Mouse (Mus musculus) skeletal muscle tissue, adult 2 months (tissue): Measurements from ENCODE around the gene P2ry14.
"Not testable (repeated sequence)": the region's sequence is repeated elsewhere in the genome, so short reads cannot be mapped to it uniquely, and the experiment has no call there.

Source experiments
- DNase-seq: peaks from one replicate; pipeline ENCODE4 v3.0.0-alpha.2; 2012; ENCODE audit warnings: low read depth, low spot score

The P2ry14 gene

DNA sequence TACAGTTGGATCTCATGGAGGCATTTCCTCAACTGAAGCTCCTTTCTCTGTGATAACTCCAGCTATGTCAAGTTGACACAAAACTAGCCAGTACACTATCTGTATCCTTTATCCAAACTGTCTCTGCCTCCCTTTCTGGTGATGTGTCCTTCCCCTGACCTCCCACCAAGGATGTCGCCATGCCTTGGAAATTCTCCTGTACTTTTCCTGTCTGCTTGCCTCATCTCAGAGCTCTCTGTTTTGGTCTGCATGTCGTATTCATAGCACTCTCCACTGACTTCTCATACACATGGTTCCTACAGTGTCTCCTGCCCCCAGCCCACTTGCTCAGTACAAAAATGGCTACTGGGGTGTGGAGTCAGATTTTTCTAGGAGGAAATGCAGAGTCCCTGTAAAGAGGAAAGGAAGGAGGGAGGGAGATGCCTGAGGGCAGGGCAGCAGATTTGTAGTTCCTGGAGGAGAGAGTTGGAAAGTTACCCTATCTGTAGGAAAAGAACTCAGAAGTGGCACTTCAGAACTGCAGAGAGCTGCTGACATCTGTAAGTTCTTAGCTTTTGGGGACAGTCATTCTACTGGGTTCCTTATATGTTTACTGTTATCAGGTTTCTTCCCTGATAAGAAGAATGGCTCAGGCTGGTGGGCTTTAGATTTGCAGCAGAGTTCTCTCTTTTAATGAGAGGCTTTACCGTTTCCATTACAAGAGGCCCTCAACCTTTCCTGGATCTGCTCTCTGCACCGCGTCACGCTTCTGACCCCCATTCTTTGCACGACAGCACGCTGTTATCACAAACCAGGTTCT, 11.7 kb downstream of the P2ry14 start:
- no peak for DNase-seq

DNA sequence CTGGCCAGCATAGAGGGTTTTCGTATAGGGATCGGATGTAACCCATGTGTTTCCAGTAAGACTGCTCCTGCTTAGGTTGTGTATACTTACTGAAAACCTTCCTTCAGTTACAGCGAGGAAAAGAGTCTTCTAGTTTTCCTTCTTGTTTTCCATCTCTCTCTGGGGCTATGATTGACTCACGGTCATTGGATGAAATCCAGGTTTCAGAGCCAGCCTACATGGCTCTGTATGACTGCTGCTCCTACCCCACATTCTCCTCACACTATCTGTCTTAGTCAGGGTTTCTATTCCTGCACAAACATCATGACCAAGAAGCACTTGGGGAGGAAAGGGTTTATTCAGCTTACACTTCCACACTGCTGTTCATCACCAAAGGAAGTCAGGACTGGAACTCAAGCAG, 12.5 kb downstream of the P2ry14 start:
- DNase-seq = not testable (repeated sequence)

DNA sequence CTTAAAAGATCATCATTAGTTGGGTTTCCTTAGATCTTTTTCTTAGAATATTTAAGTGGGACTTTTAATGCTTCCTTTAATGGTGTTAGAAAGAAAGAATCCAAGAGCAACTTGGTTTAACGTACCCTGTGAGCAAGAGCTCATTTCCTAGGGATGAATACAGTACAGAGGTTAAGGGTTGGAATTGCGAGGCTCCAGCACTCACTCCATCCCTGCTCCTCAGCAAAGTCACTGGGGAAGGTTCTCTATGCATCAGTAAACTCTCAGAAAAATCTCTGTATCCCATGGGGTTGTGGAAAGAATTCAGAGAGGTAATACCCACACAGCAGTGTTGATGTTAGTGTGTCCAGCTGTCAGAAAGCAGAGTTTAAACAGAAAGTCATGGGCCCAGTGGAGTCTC, 13.3 kb downstream of the P2ry14 start:
- no peak for DNase-seq

DNA sequence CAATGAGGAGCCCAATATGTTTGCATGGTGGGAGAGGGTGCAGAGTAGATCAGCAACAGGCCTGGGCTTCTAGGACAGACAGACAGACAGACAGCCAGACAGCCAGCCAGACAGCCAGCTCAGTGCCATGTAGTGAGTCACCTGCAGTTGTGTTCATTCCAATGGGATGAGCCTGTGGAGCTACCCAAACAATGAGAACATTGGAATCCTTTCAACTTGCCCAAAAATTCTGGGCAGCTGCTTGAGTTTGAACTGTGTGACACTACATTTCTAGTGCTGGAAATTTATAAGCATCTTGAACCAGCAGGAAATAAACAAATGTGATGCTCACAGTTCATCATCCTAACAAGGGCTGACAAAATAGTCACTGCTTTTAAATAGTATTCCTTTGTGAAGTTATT, 13.8 kb downstream of the P2ry14 start:
- DNase-seq = no peak

DNA sequence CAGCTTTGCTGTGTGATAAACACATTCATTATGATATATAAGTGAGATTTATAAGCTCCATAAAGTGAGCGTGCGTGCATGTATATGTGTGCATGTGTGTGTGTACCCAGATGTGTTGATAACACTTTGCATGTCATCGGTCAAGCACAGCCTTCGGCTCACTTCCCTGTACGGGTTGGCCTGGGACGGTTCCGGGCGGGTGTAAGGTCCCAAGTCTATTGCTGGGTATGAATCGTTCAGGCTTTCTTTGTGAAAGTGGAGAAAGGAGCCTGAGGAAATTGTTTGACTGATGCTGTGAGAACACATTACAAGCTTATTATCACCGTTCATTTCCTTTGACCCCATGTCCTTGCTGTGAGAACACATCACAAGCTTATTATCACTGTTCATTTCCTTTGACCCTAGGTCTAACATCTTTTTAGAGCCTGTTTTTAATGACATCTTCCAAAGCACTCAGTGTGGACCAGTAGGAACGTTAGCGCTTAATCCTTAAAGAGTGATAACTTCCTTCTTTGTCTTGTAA, 14.4 kb downstream of the P2ry14 start:
- DNase-seq = no peak

DNA sequence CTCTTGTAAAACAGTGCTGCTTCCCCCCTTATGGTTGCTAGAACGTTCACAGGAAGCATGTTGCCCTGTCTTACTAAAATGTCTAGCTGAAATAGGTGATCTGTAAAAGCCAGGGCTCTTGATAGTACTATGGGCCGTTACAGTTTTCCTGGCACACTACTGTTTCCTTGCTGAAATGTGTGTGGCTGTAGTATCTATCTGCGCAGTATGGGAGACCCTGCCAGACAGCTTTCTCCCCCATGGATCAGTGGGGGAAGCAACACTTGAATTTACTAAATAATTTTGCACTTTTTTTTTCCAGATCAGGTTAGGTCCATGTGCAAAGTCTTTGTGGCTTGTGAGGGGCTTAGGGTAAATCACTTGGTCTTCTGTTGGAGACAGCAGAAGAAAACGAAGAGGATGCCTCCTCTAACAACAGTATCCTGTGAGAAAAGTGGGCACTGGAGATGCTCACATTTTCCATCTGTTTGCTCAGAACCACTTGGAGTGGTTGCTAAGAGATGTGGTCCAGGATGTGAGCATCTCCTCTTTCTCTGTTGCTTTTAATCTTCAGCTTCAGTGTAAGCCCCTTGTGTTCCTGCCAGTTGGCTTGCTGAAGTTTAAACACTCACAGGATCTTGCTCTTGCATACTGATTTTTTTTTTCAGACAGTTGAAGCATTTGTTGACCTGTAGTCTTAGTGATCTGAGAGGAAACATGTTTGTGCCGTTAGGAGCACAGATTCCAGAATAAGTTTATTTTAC, 17.3 kb downstream of the P2ry14 start:
- no peak for DNase-seq

DNA sequence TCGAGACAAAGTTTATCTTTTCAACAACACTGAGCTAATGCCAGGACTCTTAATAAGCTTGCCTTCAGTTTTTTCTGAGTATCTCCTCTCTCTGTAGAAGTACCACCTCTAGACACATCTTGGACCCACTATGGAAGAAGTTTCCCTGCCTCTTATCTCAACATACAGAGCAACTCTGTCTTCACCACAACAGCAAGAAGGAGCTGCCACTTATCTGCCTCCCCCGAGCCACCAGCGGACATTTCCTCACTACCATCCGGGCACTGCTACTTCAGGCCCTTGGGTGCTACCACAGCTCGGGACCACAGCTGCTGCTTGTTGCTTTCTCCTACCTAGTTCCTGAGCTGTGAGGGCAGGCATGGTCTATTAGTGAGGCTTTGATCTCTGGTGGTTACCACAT, 20.2 kb downstream of the P2ry14 start:
- no peak for DNase-seq

DNA sequence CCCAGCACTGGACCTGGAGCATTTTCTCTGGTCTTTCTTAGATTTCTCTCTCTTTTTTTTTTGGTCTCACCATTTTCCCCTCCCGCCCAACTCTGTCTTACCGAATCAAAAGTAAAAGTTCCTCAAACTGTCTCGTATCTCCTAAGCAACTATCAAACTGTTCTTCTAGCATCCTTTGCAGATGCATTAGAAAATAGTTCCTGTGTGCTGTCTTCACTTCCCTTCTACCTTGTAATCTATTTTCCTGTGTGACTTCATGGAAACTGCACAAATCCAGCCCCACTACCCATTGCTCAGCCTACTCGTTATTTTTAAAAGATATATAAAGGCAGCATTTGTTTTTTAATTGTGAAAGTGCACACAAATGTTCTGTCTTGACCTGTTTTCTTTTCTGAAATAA, 21.5 kb downstream of the P2ry14 start:
- no peak for DNase-seq

DNA sequence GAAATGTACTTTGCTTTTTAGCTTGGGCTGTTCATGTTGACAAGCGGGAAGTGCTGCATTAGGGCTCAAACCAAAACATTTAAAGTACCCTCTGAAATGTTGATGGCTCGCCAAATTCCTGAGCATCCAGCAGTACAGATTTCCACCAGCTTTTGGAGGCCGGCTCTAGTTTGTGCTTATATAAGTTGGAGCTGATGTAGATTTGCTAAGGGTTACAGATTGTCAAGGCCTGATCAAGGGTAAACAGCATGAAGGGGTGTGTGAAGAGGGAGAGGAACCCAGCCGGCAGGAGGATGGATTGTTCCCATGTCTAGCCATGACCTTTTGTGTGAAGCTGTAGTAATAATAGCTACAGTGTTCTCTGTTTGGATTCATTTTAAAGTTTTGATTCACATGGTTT, 22.3 kb downstream of the P2ry14 start:
- no peak for DNase-seq

DNA sequence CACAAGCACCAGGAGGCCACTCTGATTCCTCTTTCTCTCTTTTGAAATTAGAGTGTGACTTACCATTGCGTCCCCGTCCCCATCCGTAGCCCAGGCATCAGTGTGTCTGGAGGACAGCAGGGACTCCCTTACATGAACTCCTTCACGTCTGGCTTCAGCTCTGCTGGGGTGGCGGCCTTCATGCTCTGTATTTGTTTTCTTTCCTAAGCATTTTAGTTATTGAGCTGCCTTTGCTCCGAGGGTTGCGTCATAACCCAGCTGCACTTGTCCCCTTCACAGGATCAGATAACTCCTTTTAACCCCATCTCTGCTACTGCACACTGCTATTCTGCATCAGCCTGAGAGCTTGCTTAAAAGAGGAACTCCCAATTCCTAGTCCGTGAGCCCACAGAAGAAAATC, 23.0 kb downstream of the P2ry14 start:
- peak; percentile 21 for DNase-seq

DNA sequence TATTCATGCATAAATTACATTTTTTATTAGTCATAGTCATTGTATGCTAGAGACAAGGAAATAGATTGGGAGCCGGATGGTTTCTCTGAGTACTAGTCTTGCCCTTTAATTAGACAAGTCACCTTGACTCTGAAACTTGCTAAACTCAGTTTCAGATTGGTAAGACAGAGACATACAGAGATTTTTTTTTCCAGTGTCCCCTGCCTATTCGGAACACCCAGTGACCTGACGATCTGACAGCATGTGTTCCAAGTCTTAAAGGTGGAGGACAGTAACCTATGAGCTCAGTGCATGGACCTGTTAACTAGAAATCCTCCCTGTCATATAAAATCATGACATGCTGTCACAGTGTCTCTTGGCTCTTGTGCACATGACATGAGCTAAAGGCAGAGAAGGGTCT, 23.9 kb downstream of the P2ry14 start:
- DNase-seq = no peak

DNA sequence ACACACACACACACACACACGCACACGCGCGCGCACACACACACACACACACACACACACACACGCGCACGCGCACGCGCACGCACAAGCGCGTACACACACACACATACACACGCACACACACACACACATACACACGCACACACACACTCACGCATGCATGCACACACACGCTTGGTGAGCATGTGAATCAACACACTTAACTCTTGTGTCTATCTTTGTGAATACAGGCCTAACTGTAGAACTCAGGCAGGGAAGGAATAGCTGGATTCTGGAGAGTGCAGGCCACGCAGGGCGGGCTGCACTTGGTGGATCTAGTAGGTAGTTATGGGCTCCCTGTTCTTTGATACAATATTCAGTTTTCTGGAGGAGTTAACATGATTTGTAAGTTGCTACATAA, 24.7 kb downstream of the P2ry14 start:
- no peak for DNase-seq

DNA sequence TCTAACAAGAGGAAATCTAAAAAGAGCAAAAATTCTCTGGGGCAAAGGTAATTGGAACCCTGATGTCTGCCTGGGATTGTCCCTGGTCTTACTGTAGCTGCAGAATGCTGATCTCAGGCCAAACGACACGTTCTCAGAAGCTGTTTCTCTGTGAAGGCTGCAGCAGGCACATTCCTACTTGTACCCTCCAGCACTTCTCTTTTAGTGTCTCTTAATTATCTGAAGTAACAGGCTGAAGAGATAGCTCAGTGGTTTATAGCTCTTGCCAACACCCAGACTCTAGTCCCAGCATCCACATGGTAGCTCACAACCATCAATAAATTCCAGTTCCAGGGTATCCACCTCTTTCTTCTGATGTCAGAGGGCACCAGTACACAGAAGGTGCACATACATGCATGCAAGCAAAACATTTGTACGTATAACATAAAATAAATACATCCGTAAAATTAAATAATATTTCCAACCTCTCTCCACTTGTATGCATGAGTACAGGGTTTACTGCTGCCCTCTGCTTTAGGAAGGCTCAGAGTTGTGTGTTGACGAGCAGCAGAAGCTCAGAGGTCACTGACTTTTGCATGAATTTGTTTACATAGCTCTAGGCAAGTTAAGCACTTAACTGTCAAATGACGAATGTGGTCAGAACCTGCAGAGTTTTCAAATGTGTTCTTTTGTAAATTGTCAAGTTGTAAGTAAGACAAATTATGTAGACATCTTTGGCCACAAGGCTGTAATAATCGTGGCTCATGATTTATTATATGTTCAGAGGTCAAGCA, 27.4 kb downstream of the P2ry14 start:
- DNase-seq = no peak

DNA sequence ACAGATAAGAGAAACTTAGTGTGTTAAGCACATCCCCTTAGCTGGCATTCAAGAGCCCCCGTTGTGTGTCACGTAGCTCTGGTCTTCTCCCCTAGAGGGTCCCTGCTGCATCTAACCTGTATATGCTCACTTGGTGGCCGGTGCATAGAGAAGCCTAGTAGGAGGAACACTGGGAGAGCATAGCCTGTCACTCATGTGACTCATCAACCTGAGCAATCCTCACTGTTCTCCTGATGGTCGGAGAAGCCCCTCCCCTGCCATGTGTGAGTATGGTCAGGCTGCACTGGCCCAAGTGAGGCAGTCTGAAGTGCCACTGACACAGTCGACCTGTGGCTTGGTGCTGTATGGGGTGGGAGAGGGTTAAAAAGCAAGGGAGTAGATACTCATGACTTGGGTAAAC, 28.4 kb downstream of the P2ry14 start:
- no peak for DNase-seq

DNA sequence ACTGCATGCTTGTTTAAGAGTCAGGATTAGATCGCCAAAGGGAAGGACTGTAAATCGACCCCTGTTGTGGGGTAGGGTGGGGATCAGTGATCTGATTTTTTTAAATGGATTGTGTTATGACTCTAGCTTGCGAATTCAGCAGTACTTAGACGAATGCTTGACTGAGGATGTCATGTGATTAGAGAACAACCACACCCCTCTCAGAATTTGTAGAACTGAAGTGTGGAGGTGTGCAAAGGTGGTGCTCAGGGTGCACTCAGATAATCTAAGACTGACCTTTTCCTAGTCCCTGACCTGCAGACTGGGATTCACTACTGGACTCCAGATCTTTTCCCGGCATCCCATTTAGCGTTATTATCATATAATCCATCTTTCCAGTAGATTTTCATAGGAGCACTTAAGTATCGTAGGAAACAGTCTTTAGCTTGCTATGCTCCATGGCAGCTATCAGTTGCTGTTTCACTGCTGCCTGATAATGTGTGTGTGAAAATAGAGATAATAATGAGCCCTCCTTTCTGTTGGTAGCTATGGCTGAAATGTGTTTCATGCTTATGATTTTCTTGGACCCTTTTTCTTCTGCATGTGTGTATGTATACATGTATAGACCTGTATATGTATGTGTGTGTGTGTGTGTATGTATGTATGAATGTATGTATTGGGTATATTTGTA, 31.5 kb downstream of the P2ry14 start:
- DNase-seq = no peak

DNA sequence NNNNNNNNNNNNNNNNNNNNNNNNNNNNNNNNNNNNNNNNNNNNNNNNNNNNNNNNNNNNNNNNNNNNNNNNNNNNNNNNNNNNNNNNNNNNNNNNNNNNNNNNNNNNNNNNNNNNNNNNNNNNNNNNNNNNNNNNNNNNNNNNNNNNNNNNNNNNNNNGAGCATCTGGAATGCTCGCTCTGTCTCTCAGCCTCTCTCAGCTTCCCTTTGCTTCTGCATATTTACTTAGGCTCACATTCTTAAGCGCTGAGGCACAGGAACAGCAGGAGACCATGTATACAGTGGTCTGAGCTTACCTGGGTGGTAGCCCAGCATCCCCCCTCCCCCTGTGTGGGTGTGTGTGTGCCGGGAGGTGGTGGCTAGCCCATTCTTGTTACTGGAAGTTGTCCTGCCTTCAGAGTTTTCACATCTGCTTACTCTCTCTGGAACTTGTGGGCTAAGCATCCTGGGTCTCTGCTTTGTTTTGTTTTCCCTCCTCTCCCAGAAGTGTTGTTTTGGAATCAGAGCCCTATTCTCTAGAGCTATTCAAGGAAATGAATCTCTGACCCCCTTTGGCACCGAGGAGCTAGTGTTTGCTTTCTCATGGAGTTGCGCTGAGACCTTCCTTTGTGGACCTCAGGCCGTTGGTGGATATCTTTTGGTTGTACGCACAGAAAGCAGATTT, 32.2 kb downstream of the P2ry14 start:
- no peak for DNase-seq

DNA sequence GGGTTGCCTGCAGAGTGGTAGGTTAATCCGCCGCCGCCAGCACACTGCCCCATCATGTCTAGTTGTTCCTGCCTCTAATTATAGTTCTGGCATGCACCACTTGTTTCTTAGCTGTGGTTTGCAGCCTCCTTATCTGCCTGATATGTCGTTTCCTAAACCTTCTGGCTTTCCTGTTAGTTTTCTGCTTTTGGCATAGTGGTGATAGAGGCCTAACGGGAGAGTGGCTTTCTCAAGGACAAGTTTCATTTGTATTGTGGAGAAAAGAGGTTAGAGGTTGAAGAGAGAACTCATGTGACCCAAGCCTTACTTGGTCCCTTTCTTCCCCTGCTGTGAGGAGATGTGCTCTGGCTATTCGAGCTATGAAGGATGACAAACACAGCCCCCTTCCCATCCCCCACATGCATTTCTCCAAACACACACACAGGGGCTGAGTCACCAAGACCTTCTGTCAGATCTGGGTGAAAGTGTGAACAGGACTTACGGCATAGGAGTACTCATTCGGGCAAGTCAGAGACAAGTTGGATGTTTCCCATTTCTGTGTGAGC, 39.4 kb downstream of the P2ry14 start:
- no peak for DNase-seq

DNA sequence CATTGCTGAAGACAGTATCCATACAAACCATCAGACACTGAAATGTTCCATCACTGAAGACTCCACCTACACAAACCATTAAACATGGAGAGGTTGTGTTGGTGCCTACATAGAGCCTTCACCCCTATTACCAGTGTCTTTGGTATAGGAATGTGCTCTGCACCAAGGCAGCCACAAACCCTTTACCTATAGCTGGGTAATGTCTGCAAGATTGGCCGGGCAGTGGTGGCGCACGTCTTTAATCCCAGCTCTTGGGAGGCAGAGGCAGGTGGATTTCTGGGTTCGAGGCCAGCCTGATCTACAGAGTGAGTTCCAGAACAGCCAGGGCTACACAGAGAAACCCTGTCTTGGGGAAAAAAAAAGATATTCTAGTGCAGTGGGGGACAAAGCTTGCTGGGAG, 40.1 kb downstream of the P2ry14 start:
- not testable (repeated sequence) for DNase-seq

DNA sequence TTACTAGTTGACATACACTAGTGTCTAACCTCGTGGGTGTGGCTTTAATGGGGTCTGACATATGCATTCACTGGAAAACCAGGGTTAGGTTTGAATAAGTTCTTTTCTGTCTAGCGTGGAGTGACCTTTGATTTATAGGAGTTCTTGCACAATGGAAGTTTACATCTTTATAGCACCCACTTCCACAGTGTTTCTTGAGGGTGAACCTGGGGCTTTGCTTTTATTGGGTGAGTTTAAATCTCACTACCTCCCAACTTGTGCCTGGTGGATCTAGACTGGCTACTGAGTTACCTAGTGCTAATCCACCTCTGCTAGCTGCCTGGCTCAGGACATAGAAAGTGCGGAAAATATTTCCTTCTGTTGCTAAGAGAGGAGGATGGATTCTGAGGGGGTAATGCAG, 41.5 kb downstream of the P2ry14 start:
- no peak for DNase-seq

DNA sequence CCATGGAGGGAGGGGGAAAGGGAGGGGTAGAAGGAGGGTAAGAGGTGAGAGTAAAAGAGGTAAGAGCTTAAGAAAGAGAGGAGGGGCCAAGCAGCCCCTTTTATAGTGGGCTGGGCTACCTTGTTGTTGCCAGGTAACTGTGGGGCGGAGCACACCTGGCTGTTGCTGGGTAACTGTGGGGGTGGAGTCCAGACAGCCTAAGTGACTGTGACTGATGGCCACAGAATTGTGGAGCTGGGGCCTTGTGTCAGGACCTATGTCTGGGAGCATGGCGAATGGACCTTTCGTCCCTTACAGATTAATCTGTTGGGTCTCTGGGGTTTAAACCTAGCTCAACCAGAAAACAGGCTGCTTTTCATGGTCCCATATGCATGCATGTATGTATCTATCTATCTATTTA, 43.6 kb downstream of the P2ry14 start:
- not testable (repeated sequence) for DNase-seq

DNA sequence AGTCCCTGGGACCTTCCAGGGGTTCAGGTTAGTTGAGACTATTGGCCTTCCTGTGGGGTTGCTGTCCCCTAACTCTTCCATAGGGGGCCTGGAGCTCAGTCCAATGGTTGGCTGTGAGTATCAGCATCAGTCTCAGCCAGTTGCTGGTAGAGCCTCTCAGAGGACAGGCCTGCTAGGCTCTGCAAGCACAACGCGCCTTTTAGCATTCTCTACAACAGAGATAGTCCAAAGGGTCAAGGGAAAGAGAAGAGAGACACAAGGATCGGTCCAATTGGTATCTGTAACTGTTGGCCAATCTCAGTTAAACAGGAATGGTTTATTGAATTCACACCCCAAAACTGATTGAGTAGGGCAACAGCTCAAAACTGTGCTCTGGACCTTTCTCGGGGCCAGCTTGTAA, 46.0 kb downstream of the P2ry14 start:
- no peak for DNase-seq
